Mouse (Mus musculus) left cerebral cortex, postnatal 14 days (tissue): Measurements from ENCODE around the gene Tmem19. TPM values are rescaled to one million over a fixed set of nuclear protein-coding genes. Genes with fewer than 3 reads are reported as not detected.

Source experiments
- DNase-seq, 2 experiments: peaks; one replicate each; pipeline ENCODE4 v3.0.0; 2021 to 2022; ENCODE audit warnings: low spot score in 2 of 2, mixed read lengths in 1 of 2
- intact Hi-C: fragments of 180-260 bp; cut with DNase I; formaldehyde crosslinking; loops from one replicate; pipeline ENCODE4 v1.15.1; 2025
- total RNA-seq, 2 experiments: library from RNA; stranded (reverse); gene quantifications; 2 replicates each; pipeline ENCODE4 v1.2.3; 2021

Tmem19 gene
- total RNA-seq, 2 experiments from 2014 or later: 52.6 to 57.6 TPM

DNA sequence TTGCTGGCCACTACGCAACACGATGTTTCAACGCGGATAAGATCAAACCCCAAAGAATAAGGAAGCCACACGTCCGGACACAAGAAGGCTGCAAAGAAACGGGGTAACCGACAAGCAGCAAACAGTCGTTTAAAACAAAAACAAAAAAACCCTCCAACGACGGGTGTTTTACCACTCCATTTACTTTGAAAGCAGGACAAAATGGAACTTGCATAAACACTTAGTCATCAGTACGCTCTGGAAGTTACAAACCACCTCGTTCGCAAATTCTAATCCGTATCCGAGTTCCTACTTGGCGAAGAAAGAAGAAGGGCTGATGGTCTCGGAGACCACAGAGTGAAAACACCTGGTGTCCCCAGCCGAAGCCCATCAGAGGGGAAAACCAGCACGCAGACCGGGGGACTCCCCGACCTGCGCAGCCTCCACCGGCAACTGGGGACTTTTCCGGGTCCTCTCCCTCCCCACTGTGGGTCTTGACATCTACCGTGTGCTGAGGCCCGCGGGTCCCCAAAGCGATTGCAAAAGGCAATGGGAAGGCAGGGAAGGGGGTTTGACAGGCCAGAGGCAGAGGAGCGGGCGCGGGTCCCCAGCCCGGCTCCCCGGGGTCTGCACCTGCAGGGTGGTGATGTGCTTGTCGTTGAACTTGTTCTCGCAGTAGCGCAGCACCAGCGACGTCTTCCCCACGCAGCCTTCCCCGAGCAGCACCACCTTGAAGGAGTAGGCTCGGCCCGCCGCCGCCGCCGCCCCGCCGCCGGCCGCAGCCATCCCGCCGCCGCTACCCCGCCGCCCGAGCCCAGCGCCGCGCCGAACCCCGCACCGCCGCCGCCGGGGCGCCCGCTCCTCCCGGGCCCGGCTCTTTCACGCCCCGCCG lies 47.5 kb downstream of the Tmem19 start:
- intact Hi-C loops: loop anchor here (5.0 kb wide), 2 partner anchors 63 to 67 kb away; partner anchors contain the start of genes Tbc1d15, Thap2 and Zfc3h1
- DNase-seq: peak in 1 of 2 experiments; percentile 11

DNA sequence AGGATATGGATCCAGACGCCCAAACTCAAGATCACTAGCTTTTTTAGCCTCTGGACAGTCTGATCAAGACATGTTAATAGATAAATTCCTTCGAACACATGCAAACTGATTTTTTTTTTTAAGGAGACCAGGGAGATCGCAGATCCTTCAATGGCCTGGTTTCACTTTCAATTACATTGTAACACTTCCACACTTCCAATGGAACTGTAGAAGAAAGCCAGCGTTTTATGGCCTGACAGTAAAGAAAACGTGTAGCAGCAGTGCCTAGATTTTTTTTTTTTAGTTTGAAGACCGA lies 48.1 kb downstream of the Tmem19 start:
- intact Hi-C loops: loop anchor here (5.0 kb wide), 1 partner anchor 62 kb away; the partner anchor contains the start of gene Tbc1d15

DNA sequence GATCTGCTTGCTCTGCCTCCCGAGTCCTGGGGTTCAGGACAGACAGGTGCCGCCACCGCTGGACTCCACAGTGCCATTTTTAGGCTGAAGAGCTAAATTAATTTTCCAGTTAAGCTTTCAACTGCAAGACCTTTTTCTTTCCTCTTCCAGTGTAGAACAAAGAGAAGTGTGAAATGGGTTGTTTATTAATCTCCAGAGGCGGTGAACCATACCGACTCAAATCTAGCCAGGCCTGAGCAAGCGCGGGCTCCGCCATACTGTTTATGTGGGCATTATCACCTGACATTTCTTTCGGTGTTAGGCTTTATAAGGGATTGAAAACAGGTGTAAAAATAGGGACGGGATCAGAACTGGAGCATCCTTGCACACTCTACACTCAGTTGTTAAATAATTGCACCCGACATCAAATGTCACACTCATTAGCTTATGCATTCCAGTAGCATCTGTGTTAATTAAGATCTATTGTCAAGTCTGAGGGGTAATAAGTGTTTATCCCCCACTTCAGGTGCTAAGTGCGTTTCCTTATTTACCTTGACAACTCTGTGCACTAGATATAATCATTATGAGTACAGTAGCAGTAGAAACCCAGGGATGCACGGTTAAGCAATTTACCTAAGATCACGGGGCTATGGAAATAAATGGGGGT lies 48.5 kb downstream of the Tmem19 start:
- intact Hi-C loops: loop anchor here (5.0 kb wide), 1 partner anchor 61 kb away; the partner anchor contains the start of gene Tbc1d15
- no peak for DNase-seq

More for the DNA sequence above, 48.1 kb downstream of the Tmem19 start:
- no peak for DNase-seq

DNA sequence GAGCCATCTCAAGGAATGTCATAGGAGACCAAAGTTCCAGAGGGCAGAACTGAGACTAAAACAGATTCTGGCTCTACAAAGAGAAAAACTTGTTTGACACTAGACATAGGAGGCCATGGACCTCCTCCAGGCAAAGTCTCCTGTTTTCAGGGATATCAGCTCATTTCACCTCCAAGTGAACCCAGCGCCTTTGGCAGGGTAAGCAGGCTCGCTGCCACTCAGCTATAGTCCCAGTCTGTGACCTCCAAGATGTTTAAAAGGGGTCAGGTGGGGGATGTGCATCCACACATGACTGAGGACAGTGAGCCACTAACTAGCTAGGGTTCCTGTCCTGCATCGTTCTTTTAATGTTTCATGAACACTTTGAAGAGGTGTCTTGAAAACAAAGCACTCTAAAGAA lies 49.6 kb downstream of the Tmem19 start:
- no peak for DNase-seq
- intact Hi-C loops: loop anchor here (5.0 kb wide), 1 partner anchor 60 kb away; the partner anchor contains the start of gene Tbc1d15

DNA sequence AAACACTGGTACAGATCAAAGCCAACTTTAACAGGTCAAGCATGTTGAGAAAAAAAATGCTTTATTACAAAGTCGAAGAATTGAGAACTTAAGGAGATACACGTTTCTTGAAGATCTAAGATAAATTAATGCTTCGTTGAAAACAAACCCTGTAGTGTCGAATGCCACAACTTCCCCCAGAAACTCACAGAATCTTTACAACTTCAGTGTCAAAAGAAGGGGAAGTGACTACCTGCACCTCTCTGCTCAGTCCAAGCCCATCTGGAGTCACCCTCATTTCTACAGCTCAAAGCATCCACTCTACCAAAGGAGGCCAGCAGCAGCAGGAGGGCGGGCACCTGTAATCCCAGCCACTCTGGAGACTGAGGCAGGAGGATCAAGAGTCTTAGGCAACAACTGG lies 50.1 kb downstream of the Tmem19 start:
- intact Hi-C loops: loop anchor here (5.0 kb wide), 1 partner anchor 60 kb away; the partner anchor contains the start of gene Tbc1d15

DNA sequence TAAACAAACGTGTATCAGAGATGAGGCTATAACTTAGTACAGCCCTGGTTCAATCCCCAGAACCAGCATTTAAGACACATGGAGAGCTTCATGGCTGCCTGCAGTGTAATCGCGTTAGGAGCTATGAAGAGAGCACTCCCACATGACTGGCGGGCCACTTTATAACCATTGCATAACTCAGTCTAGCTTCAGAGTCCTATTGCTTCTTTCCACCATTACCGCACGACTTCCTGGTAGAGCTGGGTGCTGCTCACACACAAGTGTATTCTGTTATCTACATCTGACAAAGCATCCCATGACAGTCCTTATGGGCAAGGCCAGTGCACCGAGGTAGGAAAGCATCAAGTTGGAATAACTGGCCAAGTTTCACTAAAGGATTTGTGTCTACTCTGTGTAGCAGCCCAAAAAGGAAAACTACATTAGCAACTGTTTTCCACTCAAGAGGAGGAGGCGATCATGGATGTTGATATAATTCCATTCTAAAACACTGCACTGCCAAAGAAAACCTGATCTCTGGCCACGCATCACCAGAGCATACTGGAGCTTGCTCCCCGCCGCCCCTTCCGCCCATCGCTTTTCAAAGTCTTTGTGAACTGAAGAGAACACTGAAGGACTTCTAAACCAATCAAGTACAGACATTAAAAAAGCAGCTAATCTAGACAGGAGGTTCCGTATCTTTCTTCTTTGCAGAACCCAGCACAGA lies 50.9 kb downstream of the Tmem19 start:
- DNase-seq: no peak
- intact Hi-C loops: loop anchor here (5.0 kb wide), 1 partner anchor 59 kb away; the partner anchor contains the start of gene Tbc1d15

More for the DNA sequence above, 50.1 kb downstream of the Tmem19 start:
- no peak for DNase-seq

DNA sequence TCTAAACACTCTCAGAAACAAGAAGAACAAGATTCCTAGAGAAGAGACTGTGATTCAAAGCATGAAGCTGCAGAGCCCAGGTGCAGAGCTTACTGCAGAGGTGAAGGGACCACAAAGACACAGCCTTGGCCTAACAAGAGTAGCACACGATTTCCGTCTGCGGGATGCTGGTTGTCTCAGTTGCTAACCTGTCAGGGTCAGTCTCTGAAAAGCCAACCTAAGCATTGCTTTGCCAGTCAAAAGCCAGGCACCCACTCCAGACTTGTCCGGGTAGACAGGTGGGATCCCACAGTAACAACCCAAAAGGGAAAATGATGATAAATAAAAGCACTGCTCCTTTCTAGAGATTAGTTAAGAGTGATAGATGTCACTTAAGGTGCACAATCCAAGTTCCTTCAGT lies 53.1 kb downstream of the Tmem19 start:
- intact Hi-C loops: no loop called here
- no peak for DNase-seq

DNA sequence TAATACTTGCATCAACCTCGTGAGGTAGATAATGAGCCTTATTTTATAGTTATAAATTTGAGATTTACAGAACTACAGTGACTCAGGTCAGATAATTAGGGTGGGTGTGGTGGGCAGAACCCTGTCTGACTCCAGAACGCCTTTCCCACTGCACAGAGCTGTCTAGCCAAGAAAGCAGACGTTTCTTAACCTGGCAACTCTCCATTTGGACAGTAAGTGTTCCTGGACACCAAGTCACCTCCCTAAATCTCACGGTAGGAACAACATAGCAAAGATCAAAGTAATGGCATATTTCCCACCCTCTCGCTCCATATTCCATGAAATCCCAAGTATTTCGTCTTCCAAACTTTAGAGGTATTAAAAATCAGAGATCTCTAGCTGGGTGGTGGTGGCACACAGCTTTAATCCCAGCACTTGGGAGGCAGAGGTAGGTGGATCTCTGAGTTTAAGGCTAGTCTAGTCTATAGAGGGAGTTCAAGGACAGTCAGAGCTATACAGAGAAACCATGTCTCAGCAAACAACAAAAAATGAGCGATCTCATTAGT lies 54.9 kb downstream of the Tmem19 start:
- intact Hi-C loops: no loop called here
- DNase-seq: no peak

DNA sequence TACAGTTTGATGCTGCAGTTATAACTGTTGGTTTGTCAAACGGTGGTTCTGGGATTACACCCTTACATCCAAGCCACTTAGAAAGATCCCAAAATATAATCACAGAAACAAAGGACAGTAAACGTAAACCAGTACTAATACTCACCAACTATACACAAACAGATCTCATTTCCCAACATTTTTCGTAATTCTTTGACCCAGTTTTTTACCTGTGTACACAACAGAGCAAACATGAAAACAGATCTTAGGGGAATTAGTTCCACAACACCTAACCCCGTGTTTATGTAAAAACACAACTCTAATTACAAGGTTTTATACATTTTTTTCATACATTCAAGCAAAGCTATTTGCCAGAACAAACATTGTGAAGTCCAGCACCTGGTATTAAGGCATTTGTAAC lies 63.6 kb downstream of the Tmem19 start:
- no peak for DNase-seq
- intact Hi-C loops: no loop called here

DNA sequence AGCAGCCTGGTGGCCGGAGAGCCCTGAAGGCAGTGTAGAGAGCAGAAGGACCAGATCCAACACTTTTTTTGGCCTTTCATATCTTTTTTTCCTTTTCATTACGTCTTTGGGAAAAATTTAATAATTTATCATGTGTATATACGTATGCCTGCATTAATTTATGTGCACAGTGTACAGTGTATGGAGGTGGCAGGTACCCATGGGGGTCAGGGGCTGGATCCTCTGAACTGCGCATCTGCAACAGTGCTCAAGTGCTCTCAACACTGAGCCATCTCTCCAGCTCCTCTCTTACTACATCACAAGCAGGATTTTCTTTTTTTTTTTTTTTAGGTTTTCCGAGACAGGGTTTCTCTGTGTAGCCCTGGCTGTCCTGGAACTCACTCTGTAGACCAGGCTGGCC lies 64.7 kb downstream of the Tmem19 start:
- intact Hi-C loops: no loop called here
- no peak for DNase-seq

DNA sequence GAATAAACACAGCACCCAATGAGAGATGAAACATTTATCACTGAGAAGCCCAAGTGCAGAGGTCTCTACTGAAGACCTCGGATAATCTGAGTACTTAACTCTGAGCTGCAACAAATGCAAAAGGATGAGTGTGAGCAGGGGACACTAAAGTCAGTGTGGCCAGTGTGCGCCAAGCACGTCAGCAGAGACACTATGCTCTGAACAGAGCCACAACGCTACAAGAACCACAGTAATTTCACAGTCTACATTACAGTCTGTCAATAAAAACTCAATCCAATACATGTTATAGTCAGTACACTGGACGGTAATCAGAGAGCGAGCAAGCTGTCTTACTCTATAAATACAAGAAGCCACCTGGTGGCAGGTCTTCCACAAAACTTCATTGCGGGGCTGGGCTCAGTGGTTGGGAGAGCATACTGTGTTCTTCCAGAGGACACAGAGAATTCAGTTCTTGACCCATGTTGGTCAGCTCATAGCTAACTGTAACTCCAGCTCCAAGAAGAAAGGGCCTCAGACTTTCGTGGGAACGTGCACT lies 65.8 kb downstream of the Tmem19 start:
- intact Hi-C loops: no loop called here
- no peak for DNase-seq

DNA sequence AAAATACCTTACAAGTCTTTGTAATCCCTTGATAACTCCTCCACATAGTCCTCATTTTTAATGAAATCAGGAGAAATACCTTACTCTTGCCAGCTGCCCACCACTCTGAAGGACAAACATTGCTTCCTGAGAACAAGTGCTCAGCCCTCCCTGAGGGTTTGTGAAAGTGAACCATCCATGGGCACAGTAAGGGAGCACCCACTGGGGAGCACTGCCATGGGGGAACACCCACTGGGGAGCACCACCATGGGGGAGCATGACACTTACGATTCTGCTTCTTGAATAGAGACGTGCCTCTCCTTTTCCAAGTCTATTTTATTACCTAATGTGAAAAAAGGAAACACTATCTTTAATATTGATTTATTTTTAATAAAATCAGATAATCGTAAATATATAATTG lies 67.1 kb downstream of the Tmem19 start:
- no peak for DNase-seq
- intact Hi-C loops: no loop called here

DNA sequence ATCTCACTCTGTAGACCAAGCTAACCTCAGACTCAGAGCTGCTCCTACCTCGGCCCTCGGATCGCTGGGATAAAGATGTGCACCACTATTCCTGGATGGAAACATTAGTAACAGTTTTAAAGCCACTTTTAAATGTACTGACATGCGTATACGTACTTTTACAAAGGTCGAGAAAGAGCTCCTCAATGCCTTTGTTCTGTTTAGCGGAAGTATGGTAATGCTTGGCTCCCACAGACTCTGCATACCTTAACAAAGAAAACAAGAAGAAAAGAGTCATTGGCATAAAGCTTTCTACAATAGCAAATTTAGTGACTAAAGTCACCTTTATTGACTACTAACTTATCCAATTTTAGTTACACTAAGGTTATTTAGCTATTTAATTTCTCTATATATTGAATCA lies 67.6 kb downstream of the Tmem19 start:
- DNase-seq: no peak
- intact Hi-C loops: loop anchor here (5.0 kb wide), 1 partner anchor 42 kb away; the partner anchor contains the start of gene Tbc1d15

DNA sequence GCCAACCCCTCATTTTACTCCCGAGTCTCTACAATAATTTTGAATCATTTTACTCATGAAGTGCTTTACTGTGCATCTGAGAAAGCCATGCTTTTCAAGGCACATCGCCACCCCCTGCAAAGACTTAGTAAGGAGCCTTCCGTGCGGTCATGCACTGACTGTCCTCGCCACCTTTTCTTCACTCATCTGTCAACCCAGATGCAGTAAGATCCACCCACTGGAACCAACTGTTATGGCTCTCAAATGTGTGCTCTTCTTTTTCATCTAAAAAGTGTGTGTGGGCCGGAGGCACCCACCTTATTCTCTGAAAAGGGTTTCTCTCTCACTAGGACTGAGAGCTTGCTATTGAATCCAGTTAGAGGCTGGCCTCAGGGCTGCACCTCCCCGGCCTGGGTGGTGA lies 68.4 kb downstream of the Tmem19 start:
- intact Hi-C loops: loop anchor here (5.0 kb wide), 1 partner anchor 42 kb away; the partner anchor contains the start of gene Tbc1d15
- DNase-seq: no peak

DNA sequence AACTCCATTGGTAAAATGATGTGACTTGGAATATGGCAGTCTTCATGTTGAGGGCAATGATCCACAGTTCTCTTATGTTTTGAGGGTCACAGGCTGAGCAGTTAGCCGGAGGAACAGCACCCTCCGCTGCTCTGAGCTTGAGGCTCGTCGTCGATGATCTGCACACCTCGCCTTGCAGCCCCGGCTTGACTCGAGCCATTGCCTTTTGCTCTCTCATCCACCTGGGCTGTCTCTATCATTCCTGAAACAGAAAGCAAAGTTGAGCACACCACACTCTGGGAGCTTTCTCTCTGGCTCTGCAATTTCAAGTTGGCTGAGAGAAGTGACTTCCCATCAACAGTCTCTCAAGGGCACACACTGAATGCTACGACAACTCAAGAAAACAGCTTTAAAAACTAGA lies 71.6 kb downstream of the Tmem19 start:
- intact Hi-C loops: loop anchor here (5.0 kb wide), 1 partner anchor 38 kb away; the partner anchor contains the start of gene Tbc1d15

More for the DNA sequence above, 71.6 kb downstream of the Tmem19 start:
- no peak for DNase-seq
